Mouse (Mus musculus) thymus, postnatal 36 days (tissue): ENCODE measurements around the gene Spdef.

Experiments
- DNase-seq, 2 experiments: peaks; one replicate each; pipeline ENCODE4 v3.0.0; 2022; ENCODE audit warnings: mixed read lengths in 2 of 2

The Spdef gene

GRCm38 (mm10) chr17:27675453-27675852 lies 53.3 kb downstream of the Spdef start:
- no peak for DNase-seq

DNA sequence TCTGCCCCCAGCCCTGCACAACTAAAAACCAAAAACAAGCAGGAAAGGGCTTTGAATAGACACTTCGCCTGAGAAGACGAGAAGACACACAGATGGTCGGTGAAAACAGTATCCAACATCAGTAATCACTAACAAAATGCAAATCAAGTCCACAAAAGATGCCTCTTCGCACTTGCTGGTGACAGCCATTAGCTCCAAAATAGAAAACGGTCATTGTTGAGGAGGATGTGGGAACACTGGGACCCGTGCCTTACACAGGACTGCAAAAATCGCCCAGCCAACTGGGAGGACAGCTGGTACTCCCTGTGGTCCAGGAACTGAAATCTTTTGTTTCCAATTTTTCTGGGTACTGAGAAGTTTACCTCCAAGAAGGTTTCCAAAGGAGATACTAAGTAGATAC lies 54.8 kb downstream of the Spdef start:
- no peak for DNase-seq

- DNase-seq, result no peak
Observed at GRCm38 (mm10) chr17:27671720-27672119, 57.0 kb downstream of the Spdef start.
